Mouse (Mus musculus): ENCODE results near the gene Myo9b.

DNA sequence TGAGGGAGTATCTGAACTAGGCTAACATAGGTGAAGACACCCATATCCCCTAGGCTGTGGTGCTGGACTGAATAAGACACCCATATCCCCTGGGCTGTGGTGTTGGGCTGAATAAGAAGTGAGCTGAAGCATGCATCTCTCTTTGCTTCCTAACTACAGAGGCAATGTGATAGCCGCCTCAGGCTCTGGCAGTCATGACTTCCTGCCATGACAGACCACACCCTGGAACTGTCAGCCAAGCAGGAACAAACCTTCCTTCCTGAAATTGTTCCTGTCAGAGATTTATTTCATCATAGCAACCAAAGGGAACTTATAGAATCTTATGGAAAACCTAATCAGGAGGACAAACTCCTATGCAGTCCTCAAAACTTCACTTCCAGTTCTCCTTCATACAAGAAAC, 115.8 kb downstream of the Myo9b start:
- TF ChIP-seq EP300 (IDR thresholded peaks at IDR 0.05) (peak; percentile 81), CTCF (IDR thresholded peaks at IDR 0.05) (no peak)

All from lung, postnatal 0 days (tissue).